Mouse (Mus musculus) embryonic stem cell, embryonic (primary cell): ENCODE results near the gene Gna15.

Experiments
- CTCF ChIA-PET, 4 experiments: fragments of 300-600 bp in 2 of 4; fragments of 350-600 bp in 2 of 4; sonication (Branson Sonifier 250); formaldehyde crosslinking; loops; one replicate each; lab custom pipeline; 2022; ENCODE audit warnings: inconsistent platforms in 2 of 4; lab: Charles Lee
- POLR2A ChIA-PET, 4 experiments: fragments of 300-600 bp in 2 of 4; fragments of 350-600 bp in 2 of 4; sonication (Branson Sonifier 250); formaldehyde crosslinking; loops; one replicate each; lab custom pipeline; 2022; ENCODE audit warnings: antibody characterized with exemption in 4 of 4, inconsistent platforms in 1 of 4; lab: Charles Lee

Gene Gna15

DNA sequence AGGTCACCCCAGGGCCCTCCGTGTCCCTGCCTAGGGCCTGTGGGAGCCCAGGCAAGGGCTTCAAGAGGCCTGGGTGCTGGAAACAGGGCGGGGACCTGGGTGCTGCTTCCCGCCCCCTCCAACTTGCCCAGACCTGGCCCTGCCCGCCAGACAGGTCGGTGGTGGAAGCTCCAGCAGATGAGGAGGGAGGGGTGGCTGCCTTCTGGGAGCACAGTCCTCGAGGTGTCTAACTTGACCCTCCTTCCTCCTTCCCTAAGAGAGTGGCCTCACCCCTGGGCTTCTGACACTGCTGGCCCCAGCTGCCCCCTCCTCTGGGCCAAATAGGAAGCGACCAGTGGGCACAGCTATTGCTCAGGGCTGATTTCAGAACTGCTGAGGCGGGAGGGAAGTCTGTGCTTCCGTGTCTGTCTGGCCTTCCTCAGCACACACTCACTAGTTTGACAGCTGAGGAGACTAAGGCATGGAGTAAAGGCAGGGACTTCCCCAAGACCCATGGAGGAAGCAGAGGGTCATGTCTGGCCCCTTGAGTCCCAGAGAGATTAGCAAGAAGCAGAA lies at the start of gene Gna15:
Gene Gna15 (minus strand): TSS at position 175 of the 555 bp plus-strand sequence.
- CTCF ChIA-PET: interaction anchor here in 3 of 4 experiments (0.6 to 7.1 kb wide), 10 partner anchors 9 to 332 kb away, joined by 3 to 43 read pairs (median 5); partner anchors contain the start of gene Pip5k1c (in 1 of the 3)
- POLR2A ChIA-PET: interaction anchor here in 3 of 4 experiments (0.5 to 5.9 kb wide), 10 partner anchors 16 to 106 kb away, joined by 3 to 48 read pairs (median 4); partner anchors contain the start of genes Celf5 (in 1 of the 3), Ncln (in 1 of the 3) and S1pr4 (in 1 of the 3)

- POLR2A ChIA-PET: interaction anchor here in 2 of 4 experiments (0.7 to 2.3 kb wide), 5 partner anchors 13 to 76 kb away, joined by 3 to 15 read pairs (median 3); partner anchors contain the start of gene Aes (in 1 of the 2)
- CTCF ChIA-PET: interaction anchor here in 3 of 4 experiments (1.2 to 5.2 kb wide), 5 partner anchors 17 to 31 kb away, joined by 5 to 82 read pairs (median 11); no protein-coding TSS in a partner anchor
Observed at GRCm38 (mm10) chr10:81572975-81573374, 49.0 kb upstream of the Gna15 start.

- CTCF ChIA-PET: interaction anchor here (0.6 to 5.2 kb wide), 26 partner anchors 10 to 1408 kb away, joined by 3 to 82 read pairs (median 5); partner anchors contain the start of genes Aes (in 1 of the 4), Gna11 (in 1 of the 4), Hmg20b (in 1 of the 4) and Ncln (in 1 of the 4)
- POLR2A ChIA-PET: interaction anchor here (0.8 to 3.3 kb wide), 38 partner anchors 9 to 606 kb away, joined by 3 to 26 read pairs (median 7); partner anchors contain the start of genes Aes (in 1 of the 4), Fzr1 (in 1 of the 4), Ncln (in 1 of the 4) and Sirt6 (in 1 of the 4)
Observed at GRCm38 (mm10) chr10:81572133-81572671, 48.2 kb upstream of the Gna15 start.

DNA sequence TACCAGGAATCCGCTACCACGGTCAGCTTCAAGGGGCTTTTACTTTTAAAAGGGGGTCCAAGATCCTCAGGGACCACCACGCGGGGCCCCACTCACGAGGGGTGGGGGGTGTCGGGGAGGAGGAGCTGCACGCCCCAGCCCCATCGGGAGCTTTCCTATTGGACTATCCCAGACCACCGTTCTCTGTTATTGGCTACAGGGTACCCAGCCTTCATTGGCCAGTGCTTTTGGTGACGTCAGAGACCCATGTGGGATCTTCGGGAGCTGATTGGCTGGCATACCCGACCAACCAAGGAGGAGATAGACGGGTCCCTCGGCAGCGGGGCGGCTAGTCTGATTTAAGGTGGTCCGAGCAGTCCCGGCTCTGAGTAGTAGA lies 47.5 kb upstream of the Gna15 start:
- POLR2A ChIA-PET: interaction anchor here (0.5 to 3.3 kb wide), 76 partner anchors 9 to 1052 kb away, joined by 3 to 26 read pairs (median 5); partner anchors contain the start of genes Aes (in 2 of the 4), Sirt6 (in 2 of the 4), Tle6 (in 2 of the 4) and 1190007I07Rik (in 1 of the 4)
- CTCF ChIA-PET: interaction anchor here (0.5 to 5.2 kb wide), 42 partner anchors 10 to 1771 kb away, joined by 3 to 82 read pairs (median 4); partner anchors contain the start of genes Aes (in 2 of the 4), Gna11 (in 1 of the 4), Hmg20b (in 1 of the 4) and Ncln (in 1 of the 4)

DNA sequence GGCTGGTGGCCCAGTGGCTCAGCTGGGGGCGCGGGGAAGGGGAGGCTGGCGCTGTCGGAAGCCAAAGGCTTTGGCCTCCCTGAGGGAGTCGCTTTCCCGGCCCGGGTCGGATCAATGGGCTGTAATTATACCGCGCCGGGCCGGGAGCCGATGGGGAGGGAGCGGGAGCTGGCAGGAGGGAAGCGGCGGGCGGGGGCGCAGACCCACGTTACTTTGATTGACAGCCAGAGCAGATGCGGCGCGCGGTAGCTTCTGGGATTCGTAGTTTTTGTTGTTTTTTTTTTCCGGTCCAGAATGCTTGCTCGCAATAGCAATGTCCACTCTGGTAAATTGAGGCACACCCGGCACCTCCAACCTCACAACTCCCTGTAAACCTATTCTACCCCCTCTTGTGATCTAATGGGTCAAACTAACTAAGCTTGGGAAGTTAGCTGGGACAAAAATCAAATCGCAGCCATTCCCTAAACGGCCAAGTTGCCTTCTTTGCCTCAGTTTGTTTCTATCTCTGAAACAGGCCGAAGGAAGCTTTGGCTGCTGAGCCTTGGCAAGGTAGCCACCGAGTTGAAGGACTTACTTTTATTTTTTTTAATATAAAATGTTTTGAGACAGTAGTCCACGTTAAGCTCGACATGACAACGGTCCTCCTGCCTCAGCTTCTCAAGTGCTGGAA lies 46.9 kb upstream of the Gna15 start:
- CTCF ChIA-PET: interaction anchor here (0.5 to 5.2 kb wide), 45 partner anchors 10 to 1077 kb away, joined by 3 to 82 read pairs (median 4); partner anchors contain the start of genes Aes (in 2 of the 4), Gadd45b (in 1 of the 4), Gna11 (in 1 of the 4) and Hmg20b (in 1 of the 4)
- POLR2A ChIA-PET: interaction anchor here (0.5 to 3.3 kb wide), 79 partner anchors 8 to 1052 kb away, joined by 3 to 26 read pairs (median 5); partner anchors contain the start of genes Aes (in 2 of the 4), Ncln (in 2 of the 4), Sirt6 (in 2 of the 4) and Tle6 (in 2 of the 4)

- ChIA-PET POLR2A (interaction anchor here in 3 of 4 experiments (0.5 to 3.3 kb wide), 44 partner anchors 9 to 1053 kb away, joined by 3 to 26 read pairs (median 4); partner anchors contain the start of genes Aes (in 2 of the 3), Sirt6 (in 2 of the 3), 1190007I07Rik (in 1 of the 3) and BC025920 (in 1 of the 3)), CTCF (interaction anchor here in 3 of 4 experiments (0.5 to 5.2 kb wide), 28 partner anchors 9 to 1093 kb away, joined by 3 to 82 read pairs (median 4); partner anchors contain the start of genes Aes (in 1 of the 3), Gadd45b (in 1 of the 3), Gm10778 (in 1 of the 3) and Gna11 (in 1 of the 3))
Observed at GRCm38 (mm10) chr10:81570238-81570800, 46.3 kb upstream of the Gna15 start.

DNA sequence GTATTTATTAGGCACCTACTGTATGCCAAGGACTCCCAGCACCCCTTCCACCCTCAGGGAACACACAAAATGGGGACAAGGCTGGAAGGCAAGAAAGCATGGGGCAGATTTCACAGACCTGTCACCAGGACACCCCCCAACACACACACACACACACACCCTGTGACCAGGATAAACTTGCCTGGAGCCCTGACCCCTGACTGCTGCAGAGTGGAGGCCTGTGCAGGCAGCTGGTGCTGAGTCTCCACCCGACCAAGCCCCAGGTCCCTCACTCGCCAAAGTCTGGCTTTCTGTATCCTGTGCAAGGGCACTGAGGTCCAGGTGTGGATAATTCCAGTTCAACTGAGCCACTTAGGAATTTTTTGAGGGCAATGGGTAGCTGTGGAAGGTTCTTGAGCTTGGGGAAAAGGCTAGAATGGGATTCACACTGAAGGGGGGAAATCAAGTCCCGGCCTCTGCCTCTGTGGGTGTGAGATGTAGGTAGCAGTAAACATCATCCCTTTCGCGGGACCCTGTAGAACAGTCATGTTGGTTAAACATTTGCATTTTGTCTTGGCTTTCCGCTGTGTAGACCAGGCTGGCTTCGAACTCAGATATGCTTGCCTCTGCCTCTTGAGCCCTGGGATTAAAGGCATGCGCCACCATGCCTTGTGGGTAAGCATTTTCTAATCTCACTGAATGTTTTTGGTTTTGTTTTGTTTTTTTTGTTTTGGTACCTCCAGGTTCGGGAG lies 45.6 kb upstream of the Gna15 start:
- POLR2A ChIA-PET: interaction anchor here in 2 of 4 experiments (0.7 to 3.3 kb wide), 5 partner anchors 9 to 37 kb away, joined by 3 to 26 read pairs (median 16); partner anchors contain the start of genes Aes (in 1 of the 2), BC025920 (in 1 of the 2) and Tle6 (in 1 of the 2)
- CTCF ChIA-PET: interaction anchor here (0.5 to 5.2 kb wide), 11 partner anchors 8 to 1094 kb away, joined by 3 to 82 read pairs (median 13); partner anchors contain the start of gene Gm10778 (in 1 of the 4)

- CTCF ChIA-PET: interaction anchor here in 3 of 4 experiments (0.5 to 5.2 kb wide), 6 partner anchors 8 to 66 kb away, joined by 3 to 82 read pairs (median 5); no protein-coding TSS in a partner anchor
- POLR2A ChIA-PET: interaction anchor here in 2 of 4 experiments (0.7 to 3.3 kb wide), 4 partner anchors 8 to 107 kb away, joined by 3 to 26 read pairs (median 3); partner anchors contain the start of gene Aes (in 1 of the 2)
Observed at GRCm38 (mm10) chr10:81568381-81569191, 44.6 kb upstream of the Gna15 start.

- ChIA-PET CTCF (interaction anchor here (0.5 to 8.8 kb wide), 39 partner anchors 9 to 1565 kb away, joined by 3 to 158 read pairs (median 4); partner anchors contain the start of genes Tle2 (in 2 of the 4), Gna15 (in 1 of the 4) and Tle6 (in 1 of the 4)), POLR2A (interaction anchor here (0.6 to 2.7 kb wide), 39 partner anchors 9 to 610 kb away, joined by 3 to 23 read pairs (median 4); partner anchors contain the start of genes Tle6 (in 2 of the 4), BC025920 (in 1 of the 4), Cactin (in 1 of the 4) and Gm10778 (in 1 of the 4))
Observed at GRCm38 (mm10) chr10:81565257-81566228, 41.5 kb upstream of the Gna15 start.

DNA sequence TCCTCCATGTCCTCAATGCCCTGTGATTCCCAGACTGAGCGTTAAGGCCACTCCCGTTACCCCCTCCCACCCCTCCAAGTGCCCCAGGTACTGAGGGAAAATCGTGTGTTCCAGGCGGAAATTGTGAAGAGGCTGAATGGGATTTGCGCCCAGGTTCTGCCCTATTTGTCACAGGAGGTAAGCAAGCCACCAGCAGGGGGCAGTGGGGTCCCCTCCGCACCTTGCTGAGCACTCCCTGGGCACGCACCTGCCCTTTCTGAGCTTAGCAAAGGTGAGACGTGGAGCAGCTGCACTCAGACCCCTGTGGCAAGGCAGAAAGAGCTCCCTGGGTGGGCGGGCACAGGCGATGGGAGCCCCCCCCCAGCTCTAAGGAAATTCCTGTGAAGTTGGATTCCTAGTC lies 40.7 kb upstream of the Gna15 start:
- ChIA-PET POLR2A (interaction anchor here (0.6 to 2.7 kb wide), 36 partner anchors 8 to 610 kb away, joined by 3 to 23 read pairs (median 4); partner anchors contain the start of genes Tle2 (in 2 of the 4), Tle6 (in 2 of the 4), BC025920 (in 1 of the 4) and Cactin (in 1 of the 4)), CTCF (interaction anchor here (0.5 to 8.8 kb wide), 36 partner anchors 9 to 546 kb away, joined by 3 to 158 read pairs (median 4); partner anchors contain the start of genes Tle2 (in 2 of the 4), BC025920 (in 1 of the 4), Gna15 (in 1 of the 4) and Tle6 (in 1 of the 4))

GRCm38 (mm10) chr10:81564216-81564615 lies 40.2 kb upstream of the Gna15 start:
- POLR2A ChIA-PET: interaction anchor here (0.6 to 2.7 kb wide), 30 partner anchors 8 to 272 kb away, joined by 3 to 23 read pairs (median 4); partner anchors contain the start of genes Gna11 (in 2 of the 4), Tle2 (in 2 of the 4), BC025920 (in 1 of the 4) and Cactin (in 1 of the 4)
- CTCF ChIA-PET: interaction anchor here (0.6 to 8.8 kb wide), 25 partner anchors 9 to 275 kb away, joined by 3 to 158 read pairs (median 7); partner anchors contain the start of gene BC025920 (in 1 of the 4)

DNA sequence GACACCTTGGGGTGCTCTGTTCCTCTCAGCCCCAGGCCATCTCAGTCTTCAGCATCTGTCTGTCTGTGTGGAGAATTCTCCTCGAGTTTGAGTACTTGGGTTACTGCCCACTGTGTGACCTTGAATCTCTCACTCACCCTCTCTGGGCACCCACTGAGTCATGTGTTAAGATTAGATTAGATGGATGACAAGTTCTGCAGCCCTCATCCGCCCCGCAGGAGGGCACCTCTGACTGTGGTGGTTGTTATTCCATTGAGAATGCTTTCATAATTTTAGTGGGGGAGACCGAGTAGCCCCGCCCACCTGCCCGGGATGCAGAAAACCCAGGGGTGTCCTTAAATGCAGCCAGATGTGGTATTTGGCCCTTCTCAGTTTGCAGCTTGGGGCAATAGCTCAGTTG lies 39.5 kb upstream of the Gna15 start:
- POLR2A ChIA-PET: interaction anchor here in 3 of 4 experiments (0.6 to 5.7 kb wide), 13 partner anchors 9 to 152 kb away, joined by 3 to 27 read pairs (median 4); partner anchors contain the start of genes Gna11 (in 2 of the 3) and Tle2 (in 1 of the 3)
- CTCF ChIA-PET: interaction anchor here (0.6 to 8.8 kb wide), 17 partner anchors 8 to 268 kb away, joined by 3 to 158 read pairs (median 9); no protein-coding TSS in a partner anchor

DNA sequence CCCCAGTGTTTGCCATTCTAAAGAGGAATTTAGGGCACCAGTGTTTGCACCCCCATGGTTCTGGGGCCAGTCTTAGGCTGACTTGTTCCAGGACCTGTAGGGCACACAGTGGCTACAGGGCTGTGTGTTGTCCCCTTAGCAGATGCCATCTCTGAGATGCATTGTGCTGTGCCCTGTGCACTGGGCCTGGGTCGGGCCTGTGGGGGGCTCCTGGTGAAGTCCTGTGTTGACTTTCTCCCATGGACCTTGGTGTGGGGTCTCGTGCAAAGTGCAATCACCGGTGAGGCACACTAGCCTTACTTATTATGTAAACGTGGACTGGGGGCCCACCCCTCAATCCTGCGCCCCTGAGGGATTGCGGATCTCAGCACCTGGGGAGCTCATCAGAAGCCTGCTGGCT lies 38.4 kb upstream of the Gna15 start:
- POLR2A ChIA-PET: interaction anchor here in 3 of 4 experiments (0.6 to 5.7 kb wide), 11 partner anchors 8 to 633 kb away, joined by 3 to 27 read pairs (median 6); partner anchors contain the start of gene Tle2 (in 1 of the 3)
- CTCF ChIA-PET: interaction anchor here in 3 of 4 experiments (0.7 to 8.8 kb wide), 4 partner anchors 10 to 42 kb away, joined by 3 to 158 read pairs (median 16); no protein-coding TSS in a partner anchor
